Mouse (Mus musculus) left cerebral cortex, postnatal 36 days (tissue): ENCODE measurements around the gene Lpar3. TPM values are rescaled to one million over a fixed set of nuclear protein-coding genes. Genes with fewer than 3 reads are reported as not detected.

Experiments
- DNase-seq, 2 experiments: peaks; one replicate each; pipeline ENCODE4 v3.0.0; 2021 to 2022; ENCODE audit warnings: low spot score in 2 of 2, mixed read lengths in 1 of 2
- intact Hi-C: fragments of 180-260 bp; cut with DNase I; formaldehyde crosslinking; loops from one replicate; pipeline ENCODE4 v1.15.1; 2025
- total RNA-seq, 2 experiments: library from RNA; stranded (reverse); gene quantifications; 2 replicates each; pipeline ENCODE4 v1.2.3; 2021

Gene Lpar3
- total RNA-seq, 2 experiments from 2014 or later = 0.32 to 0.68 TPM

- intact Hi-C loops = no loop called here
- no peak for DNase-seq
Measured at GRCm38 (mm10) chr3:146292515-146292914, 71.8 kb downstream of the Lpar3 start.

GRCm38 (mm10) chr3:146302451-146302850 is 81.7 kb downstream of the Lpar3 start:
- DNase-seq = no peak
- intact Hi-C loops = no loop called here

GRCm38 (mm10) chr3:146303194-146303593 is 82.4 kb downstream of the Lpar3 start:
- no peak for DNase-seq
- intact Hi-C loops = no loop called here

GRCm38 (mm10) chr3:146304556-146305405 is 84.0 kb downstream of the Lpar3 start:
- DNase-seq = no peak
- intact Hi-C loops = no loop called here

- no peak for DNase-seq
- intact Hi-C loops = no loop called here
Measured at GRCm38 (mm10) chr3:146307341-146307740, 86.6 kb downstream of the Lpar3 start.

GRCm38 (mm10) chr3:146307886-146308285 is 87.1 kb downstream of the Lpar3 start:
- intact Hi-C loops = no loop called here

GRCm38 (mm10) chr3:146309586-146309985 is 88.8 kb downstream of the Lpar3 start:
- intact Hi-C loops = no loop called here

More at GRCm38 (mm10) chr3:146307886-146308285, 87.1 kb downstream of the Lpar3 start:
- no peak for DNase-seq

GRCm38 (mm10) chr3:146311121-146311538 is 90.4 kb downstream of the Lpar3 start:
- intact Hi-C loops = no loop called here
- no peak for DNase-seq

More at GRCm38 (mm10) chr3:146309586-146309985, 88.8 kb downstream of the Lpar3 start:
- DNase-seq = no peak

- intact Hi-C loops = no loop called here
- DNase-seq = no peak
Measured at GRCm38 (mm10) chr3:146315414-146315813, 94.7 kb downstream of the Lpar3 start.

GRCm38 (mm10) chr3:146316293-146316692 is 95.5 kb downstream of the Lpar3 start:
- no peak for DNase-seq
- intact Hi-C loops = no loop called here

- intact Hi-C loops = no loop called here
- DNase-seq = no peak
Measured at GRCm38 (mm10) chr3:146317366-146317765, 96.6 kb downstream of the Lpar3 start.

GRCm38 (mm10) chr3:146317911-146318310 is 97.1 kb downstream of the Lpar3 start:
- no peak for DNase-seq

GRCm38 (mm10) chr3:146318520-146318938 is 97.8 kb downstream of the Lpar3 start:
- intact Hi-C loops = no loop called here
- no peak for DNase-seq

More at GRCm38 (mm10) chr3:146317911-146318310, 97.1 kb downstream of the Lpar3 start:
- intact Hi-C loops = no loop called here

GRCm38 (mm10) chr3:146318987-146319386 is 98.2 kb downstream of the Lpar3 start:
- intact Hi-C loops = no loop called here
- DNase-seq = no peak

GRCm38 (mm10) chr3:146319503-146319902 is 98.7 kb downstream of the Lpar3 start:
- no peak for DNase-seq
- intact Hi-C loops = no loop called here

GRCm38 (mm10) chr3:146324949-146325348 is 104.2 kb downstream of the Lpar3 start:
- intact Hi-C loops = loop anchor here (5.0 kb wide), 3 partner anchors 138 to 622 kb away; no protein-coding TSS in a partner anchor
- DNase-seq = no peak

GRCm38 (mm10) chr3:146326743-146327536 is 106.2 kb downstream of the Lpar3 start:
- DNase-seq = no peak
- intact Hi-C loops = loop anchor here (5.0 kb wide), 3 partner anchors 140 to 620 kb away; no protein-coding TSS in a partner anchor

- DNase-seq = peak; percentile 72 to 79
- intact Hi-C loops = loop anchor here (5.0 kb wide), 3 partner anchors 140 to 620 kb away; no protein-coding TSS in a partner anchor
Measured at GRCm38 (mm10) chr3:146327537-146328255, 106.9 kb downstream of the Lpar3 start.

GRCm38 (mm10) chr3:146328749-146329148 is 108.0 kb downstream of the Lpar3 start:
- no peak for DNase-seq
- intact Hi-C loops = loop anchor here (5.0 kb wide), 3 partner anchors 141 to 619 kb away; no protein-coding TSS in a partner anchor
